Mouse (Mus musculus) adrenal gland, postnatal 25 days (tissue): ENCODE results near the gene Prelid1. TPM values are rescaled to one million over a fixed set of nuclear protein-coding genes. Genes with fewer than 3 reads are reported as not detected.

Experiments used
- DNase-seq: peaks from one replicate; pipeline ENCODE4 v3.0.0; 2021; ENCODE audit warnings: mixed read lengths
- long read RNA-seq: library from polyadenylated mRNA; stranded (forward); transcript quantifications from one replicate; pipeline ENCODE4 v2.0.0, GENCODE M21; 2021
- total RNA-seq: library from RNA; stranded (reverse); gene quantifications from 2 replicates; pipeline ENCODE4 v1.2.3, GENCODE M21; 2021

Gene Prelid1
- 153 and 156 TPM in 2 replicates for total RNA-seq
- long read RNA-seq, transcript Prelid1-201 (5 exons, 2,644 nt): major isoform, 127 of 149 reads
- long read RNA-seq, partial matches to known transcripts: 4 of 149 reads
- long read RNA-seq, other reads (novel, unspliced or antisense): 17 of 149 reads

DNA sequence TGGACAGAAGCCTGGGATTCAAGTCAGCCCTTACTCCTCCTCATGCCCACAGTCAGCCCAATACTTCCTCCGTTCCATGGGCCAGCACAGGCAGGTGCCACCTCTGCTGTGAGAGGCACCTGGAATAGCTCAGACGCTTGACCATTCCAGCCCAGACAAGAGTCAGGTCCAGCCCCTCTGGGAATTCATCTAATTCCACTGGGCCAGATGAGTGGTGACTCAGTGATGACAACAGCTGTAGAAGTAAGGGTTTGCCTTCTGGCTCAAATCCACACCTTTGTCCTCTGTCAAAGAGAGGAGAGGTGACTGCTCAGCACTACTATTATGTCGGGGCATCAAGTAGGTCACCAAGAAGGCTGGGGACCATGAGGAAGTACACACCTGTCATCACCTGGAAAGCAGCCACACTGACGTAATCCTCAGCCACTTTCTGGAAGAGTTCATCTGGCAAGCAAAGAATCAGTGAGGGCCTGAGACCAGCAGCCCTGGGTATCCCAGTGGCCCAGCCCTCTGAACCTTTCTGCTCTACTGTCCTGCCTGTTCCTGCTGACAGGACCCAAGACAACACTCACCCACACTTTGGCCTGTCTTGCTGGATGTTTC, at the start of gene Prelid1:
TSS of gene Prelid1 (plus strand) at position 570 of the 603 bp plus-strand sequence.
- no peak for DNase-seq

DNA sequence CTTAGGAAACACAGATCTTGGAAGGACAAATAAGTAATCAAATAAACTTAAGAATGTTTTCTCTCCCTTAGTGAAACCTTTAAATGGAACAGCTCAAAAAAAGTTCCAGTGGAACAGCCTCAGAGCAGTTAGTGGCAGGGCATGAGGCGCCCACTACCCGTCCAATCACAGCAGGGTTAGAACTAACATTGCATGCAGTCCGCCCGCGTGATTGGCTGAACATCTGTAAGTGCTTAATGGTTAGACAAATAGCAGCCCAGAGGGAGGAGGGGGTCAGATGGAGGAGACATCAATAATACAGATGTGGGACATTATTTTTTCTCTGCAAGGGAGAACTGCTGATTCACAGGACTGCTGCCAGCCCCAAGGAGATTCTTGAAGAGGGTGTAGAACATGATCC, 43.1 kb upstream of the Prelid1 start:
- DNase-seq: no peak

DNA sequence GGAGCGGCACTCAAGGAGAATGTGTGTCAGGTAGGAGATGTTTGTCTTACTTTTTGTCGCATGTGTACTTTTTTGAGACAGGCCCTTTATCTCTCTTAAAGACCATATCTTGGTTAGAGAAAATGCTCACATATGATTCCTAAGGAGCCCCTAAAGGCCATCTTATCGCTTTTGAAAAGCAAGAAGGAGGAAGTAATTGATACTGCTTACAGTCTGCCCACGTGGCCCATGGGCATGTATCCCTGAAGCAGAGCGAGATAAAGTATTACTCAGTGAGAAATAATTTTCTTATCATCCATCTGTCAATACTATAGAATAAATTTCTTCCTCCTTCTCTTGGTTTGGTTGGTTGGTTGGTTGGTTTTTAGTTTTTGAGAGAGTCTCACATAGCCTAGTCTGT, 42.7 kb upstream of the Prelid1 start:
- no peak for DNase-seq

DNA sequence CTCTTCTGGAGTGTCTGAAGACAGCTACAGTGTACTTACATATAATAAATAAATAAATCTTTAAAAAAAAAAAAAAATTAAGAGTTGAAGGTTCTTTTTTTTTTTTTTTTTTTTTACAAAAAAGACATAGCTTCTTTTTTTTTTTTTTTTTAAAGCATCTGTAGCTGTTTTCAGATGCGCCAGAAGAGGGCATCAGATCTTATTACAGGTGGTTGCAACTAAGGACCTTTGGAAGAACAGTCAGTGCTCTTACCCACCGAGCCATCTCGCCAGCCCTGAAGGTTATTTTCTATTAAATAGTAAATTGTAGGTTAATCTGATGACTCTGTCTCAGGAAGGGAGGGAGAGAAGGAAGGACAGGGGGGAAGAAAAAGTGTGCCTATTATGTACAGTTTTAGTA, 31.4 kb upstream of the Prelid1 start:
- no peak for DNase-seq

DNA sequence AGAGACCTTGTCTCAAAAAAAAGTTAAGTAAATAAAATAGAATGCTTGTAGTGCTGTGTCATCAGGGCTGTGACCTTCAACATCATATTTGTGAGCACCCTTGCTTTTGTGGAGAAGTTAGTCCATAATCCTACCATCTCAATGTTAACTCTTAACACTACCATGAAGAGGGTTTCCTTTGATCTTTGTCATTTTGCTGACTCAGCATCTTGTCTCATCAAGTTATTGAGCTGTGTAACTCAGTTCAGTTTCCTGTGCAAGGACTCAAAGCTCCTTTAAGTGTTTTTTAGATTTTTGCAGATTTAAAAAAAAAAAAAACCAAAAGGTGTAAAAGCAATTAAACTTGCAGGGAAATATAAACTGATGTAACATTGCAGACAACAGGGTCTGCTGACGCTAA, 23.5 kb upstream of the Prelid1 start:
- no peak for DNase-seq

DNA sequence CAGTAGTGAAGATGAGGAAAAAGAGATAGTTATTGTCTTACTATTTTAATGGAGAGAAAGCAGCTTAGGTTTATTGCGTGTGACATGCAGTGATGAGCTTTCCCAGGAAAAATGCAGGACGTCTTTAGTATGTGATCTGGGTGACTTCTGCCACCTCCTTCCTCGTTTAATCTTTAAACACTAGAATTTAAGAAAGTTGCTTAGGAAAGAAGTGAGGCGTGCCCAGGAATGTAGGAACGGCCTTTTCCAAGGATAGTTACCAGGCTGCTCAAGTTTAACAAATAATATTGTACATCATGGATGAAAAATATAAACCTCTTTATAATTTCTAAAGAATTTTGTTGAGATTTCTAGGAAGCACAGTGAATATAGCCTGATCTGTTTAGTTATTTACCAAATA, 19.4 kb upstream of the Prelid1 start:
- DNase-seq: no peak

DNA sequence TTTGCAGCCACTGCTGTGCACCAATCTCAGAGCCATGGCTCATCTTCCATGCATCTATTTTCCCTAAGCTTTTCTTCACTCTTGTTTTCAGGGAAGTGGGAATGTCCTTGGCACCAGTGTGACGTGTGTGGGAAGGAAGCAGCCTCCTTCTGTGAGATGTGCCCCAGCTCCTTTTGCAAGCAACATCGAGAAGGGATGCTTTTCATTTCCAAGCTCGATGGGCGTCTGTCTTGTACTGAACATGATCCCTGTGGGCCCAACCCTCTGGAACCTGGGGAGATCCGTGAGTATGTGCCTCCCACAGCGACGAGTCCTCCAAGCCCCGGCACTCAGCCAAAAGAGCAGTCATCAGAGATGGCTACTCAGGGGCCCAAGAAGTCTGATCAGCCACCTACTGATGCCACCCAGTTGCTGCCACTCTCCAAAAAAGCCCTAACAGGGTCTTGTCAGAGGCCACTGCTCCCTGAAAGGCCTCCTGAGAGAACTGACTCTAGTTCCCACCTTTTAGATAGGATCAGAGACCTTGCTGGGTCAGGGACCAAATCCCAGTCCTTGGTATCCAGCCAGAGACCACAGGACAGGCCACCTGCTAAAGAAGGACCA, 8.2 kb upstream of the Prelid1 start:
- no peak for DNase-seq

DNA sequence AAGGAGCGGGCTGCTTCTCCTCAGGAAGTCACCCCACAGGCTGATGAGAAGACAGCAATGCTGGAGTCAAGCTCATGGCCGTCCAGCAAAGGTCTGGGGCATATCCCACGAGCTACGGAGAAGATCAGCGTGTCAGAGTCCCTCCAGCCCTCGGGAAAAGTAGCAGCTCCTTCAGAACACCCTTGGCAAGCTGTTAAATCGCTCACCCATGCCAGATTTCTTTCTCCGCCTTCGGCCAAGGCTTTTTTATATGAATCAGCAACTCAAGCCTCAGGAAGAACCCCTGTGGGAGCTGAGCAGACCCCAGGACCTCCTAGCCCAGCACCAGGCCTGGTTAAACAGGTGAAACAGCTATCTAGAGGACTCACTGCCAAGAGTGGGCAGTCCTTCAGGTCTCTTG, 7.2 kb upstream of the Prelid1 start:
- DNase-seq: no peak

DNA sequence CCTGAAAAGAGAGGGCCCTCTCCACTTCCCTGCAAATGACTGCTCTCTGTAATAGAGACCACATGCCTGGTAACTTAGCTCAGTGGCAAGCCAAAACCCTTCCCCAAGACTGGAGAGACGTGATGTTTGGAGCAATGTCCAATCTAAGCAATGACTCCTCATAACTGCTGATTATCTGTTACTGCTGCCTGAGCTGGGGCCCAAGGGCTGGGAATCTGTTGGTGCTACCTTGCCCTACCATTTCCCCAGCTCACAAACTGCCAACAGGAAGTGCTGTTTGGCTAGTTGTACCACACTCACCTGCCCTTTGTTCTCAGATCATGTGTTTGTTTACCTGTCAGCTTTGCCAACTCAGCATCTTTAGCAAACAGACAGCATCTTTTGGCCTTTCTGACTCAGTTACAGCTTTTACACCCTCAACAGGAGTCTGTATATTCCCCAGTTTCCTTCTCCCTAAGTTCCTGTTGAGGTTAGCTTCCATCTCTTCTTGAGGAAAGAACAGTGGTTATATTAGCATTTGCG, 5.3 kb upstream of the Prelid1 start:
- DNase-seq: no peak

DNA sequence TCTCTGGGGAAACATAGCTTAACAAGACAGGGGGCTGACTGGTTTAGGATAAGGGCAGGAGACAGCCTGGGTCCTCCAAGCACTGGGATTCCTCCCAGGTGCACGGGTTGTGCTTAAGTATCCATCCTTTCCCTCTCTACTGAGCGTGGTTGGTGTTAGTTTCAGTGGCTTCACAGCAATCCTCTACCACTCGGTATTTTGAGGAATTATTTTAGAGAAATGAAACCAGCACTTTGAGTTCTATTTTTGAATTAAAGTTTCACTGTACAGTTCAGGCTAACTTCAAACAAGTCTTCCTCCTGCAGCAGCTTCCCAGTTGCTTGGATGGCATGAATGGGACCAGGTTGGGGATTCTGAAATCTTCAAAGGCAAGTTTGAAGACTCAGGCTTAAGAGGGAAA, 1.9 kb upstream of the Prelid1 start:
- no peak for DNase-seq

DNA sequence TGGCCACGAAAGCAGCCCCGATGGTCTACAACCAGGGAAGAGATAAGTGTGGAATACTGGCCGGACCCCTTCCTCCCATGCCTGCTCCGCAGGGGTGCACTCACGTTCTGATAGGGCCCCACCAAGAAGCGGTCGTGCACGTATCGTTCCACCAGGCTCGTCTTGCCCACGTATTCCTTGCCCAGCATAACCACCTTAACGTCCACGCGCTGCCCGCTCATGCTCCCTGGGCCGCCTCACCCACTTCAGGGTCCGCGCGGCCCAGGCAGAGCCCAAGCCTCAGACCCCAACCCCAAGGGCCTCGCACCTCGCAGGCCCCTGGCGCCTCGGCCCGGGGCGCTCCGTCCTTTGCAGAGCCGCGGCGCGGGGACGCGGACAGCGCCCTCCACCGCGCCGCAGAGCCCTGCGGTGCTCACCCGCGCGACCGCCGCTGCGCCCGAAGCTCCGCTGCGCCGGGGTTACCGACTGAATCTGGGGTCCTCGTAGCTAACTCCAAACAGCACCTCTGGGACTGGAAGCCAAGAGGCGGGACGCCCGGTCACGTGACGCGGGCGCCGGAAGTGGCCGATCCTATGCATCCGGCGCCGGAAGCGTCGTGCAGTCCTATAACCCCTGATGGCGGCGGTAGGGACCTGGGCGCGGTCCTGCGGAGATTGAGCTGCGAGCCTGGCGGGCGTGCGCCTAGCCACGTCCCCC, 1.3 kb downstream of the Prelid1 start, which contains the start of gene Rab24:
TSS of gene Rab24 (minus strand) at position 513 of the 696 bp plus-strand sequence.
- peak; percentile 89 for DNase-seq

DNA sequence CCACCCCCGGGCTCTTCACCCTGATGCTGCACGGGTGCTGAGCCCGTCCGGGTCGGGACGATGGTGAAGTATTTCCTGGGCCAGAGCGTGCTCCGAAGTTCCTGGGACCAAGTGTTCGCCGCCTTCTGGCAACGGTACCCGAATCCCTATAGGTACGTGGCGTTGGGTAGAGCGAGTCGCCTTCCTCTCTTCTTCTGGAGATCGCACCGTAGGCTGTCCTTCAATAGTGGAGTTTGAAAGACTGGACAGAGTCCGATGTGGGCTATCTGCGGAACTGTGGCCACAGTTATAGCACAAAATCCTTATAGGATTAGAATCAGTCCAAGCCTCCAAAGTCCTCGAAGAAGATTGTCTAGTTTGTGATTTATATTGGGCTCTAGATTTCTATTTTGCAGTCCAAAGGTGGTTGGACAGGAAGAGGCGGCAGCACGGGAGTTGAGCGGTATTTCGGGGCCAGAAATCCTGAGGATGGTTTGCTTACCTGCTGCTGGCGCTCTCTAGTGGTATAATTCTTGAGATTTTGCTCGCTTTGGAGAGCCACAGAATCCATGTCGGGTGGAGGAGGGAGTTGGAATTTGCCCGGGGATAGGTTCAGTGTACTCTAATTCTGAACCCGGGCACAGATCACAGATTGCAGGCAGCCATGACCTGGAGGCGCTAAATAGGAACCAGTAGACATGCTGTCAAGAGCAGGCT, 2.0 kb downstream of the Prelid1 start:
- DNase-seq: no peak

DNA sequence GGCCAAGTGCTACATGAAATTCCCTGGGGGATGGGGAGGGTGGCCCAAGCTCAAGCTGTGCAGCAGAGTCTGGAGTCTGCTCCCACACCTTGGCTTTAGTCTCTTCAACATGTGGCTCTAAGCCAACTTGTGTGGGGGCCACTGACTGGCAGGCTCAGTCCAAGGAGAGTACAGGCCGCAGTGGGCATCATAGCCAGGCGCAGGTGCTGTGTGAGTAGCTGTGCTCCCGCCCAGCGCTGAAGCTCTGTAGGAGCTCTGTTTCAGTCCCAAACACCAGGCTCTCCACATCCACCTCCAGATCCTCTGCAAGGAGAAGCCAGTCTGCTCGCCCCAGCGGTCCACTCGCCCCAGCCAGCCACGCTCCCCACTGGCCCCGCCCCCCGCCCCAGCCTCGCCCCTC, 5.3 kb downstream of the Prelid1 start:
- DNase-seq: no peak

DNA sequence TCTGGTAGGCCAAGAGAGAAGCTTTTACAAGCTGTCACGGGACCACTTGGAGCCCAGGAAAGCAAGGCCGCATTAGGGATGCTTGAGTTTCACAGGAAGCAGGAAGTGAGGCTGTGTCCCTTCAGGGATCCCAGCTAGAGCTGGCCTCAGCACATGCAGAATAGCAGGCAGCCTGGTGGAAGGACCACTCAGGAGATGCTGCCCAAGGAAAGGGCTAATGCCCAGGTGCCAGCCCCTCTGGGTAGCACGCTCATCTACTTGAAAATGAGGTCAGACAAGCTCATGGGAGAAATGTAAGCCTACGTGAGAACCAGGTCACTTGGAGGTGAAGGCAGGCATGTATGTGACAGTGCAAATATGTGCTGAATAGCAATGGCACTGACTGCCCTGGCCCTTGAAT, 6.9 kb downstream of the Prelid1 start:
- no peak for DNase-seq

DNA sequence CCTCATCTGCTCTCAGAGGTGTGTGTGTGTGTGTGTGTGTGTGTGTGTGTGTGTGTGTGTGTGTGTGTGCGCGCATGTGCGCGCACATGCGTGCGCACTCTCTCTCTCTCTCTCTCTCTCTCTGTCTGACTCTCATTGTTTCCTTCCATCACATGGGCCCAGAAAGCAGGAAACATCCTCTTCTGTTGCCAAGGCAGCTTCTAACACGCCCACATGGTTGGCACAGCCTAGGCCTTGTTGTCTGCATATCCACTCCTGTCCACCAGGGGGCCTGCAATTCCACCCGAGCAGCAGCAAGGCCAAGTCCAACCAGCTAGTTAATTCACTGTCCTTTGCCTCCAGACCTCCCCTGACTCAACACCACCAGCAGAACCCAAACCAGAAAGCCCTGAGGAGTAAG, 7.3 kb downstream of the Prelid1 start:
- DNase-seq: peak; percentile 78

DNA sequence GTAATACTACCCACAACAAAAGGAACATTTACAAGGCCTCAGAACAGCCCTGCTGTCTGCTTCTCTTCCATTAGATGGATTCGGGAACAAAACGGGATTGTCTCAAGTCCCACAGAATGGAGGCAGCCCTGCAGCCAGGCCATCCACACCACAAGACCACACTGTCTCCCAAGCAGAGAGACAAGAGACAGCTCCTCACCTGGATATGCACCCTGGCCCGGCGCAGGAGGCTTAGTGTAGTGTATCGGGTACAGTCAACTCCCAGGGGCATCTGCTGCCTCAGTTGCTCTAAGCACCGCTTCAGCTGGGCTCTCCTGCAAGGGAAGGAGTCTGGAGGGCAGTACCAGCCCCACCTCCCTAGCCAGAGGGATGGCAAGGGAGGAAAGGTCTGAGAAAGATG, 7.9 kb downstream of the Prelid1 start:
- DNase-seq: no peak

DNA sequence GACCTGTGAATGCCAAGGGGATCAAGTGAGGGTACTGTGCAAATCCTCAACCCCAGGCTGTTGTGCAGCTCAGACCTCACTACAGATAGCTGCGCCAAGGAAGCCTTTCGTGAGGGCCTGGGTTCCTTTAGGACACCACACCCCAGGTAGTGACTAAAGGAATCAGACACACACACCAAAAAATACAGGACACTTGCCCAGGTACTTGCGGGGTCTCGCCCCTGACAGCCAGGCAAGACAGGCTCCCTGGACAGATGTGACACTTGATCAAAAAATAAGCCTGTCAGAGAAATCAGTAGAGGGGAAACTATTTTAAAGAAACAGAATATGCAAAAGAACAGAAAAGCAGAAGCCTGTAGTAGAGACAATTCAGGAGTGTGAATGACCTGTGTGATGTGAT, 8.3 kb downstream of the Prelid1 start:
- DNase-seq: no peak

DNA sequence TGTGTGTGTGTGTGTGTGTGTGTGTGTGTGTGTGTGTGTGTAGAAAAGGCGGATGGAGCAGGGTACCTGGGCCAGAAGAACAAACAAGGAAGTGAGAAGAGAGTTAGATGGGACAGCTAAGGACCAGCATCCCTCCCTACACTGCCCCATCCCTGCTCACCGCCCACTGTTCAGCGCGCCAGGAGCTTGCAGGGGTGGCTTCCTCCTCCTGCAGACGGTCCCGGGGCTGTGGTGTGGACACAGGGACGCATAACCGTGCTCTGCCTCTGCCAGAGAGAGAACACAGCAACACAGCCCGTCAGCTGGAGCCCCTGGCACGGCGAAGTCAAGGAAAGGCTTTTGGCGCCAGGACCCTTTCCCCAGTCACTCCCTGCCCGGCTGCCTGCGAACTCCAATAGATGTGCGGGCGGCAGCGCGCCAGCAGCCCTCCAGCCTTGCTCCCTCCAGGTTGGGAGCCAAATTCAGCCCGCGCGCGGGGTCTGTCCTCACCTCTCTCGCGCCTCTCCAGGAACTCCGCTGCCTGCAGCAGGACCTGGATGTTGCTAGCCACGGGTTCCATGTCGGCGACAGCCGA, 8.9 kb downstream of the Prelid1 start:
- no peak for DNase-seq

DNA sequence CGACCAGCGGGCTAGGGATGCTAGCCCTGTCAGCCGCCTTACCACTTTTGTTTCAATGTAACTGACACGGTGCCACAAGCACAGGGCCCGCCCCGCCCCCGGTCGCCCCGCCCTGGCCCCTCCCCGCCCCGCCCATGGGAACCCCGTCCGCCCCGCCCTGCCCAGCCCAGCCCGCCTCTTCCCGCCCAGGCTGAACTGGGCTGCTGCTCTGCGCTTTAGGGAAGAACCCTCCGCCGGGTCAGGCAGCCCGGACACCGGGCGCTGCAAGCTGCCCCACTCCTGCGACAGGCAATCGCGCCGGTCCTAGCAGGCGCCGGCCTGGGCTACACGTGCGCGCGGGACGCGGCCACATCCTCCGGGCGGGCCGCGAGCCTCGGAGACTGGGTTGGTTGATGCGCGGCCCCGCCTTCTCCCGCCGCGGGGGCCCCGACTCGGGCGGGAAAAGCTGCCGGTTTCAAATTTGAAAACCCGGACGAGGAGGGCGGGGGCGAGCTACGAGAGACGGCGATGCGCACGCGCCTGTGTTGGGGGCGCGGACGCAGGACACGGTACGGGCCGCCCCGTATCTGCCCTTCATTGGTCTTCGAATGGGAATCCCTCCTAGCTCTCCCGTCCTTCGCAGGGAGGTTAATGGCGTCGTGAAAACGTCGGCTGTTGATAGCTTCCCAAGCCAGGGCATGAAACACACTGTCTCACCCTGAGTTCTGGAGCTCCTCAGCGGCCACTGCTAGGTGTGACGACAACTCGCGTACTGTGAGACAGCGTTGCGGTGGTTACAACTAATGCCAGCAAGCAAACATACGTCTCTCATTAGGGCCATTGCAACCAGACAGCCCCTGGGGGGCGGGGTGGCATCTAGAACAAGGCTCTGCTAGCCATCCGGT, 9.6 kb downstream of the Prelid1 start, which contains the start of gene Mxd3:
TSS of gene Mxd3 (minus strand) at position 141 of the 884 bp plus-strand sequence.
- peak; percentile 81 for DNase-seq

DNA sequence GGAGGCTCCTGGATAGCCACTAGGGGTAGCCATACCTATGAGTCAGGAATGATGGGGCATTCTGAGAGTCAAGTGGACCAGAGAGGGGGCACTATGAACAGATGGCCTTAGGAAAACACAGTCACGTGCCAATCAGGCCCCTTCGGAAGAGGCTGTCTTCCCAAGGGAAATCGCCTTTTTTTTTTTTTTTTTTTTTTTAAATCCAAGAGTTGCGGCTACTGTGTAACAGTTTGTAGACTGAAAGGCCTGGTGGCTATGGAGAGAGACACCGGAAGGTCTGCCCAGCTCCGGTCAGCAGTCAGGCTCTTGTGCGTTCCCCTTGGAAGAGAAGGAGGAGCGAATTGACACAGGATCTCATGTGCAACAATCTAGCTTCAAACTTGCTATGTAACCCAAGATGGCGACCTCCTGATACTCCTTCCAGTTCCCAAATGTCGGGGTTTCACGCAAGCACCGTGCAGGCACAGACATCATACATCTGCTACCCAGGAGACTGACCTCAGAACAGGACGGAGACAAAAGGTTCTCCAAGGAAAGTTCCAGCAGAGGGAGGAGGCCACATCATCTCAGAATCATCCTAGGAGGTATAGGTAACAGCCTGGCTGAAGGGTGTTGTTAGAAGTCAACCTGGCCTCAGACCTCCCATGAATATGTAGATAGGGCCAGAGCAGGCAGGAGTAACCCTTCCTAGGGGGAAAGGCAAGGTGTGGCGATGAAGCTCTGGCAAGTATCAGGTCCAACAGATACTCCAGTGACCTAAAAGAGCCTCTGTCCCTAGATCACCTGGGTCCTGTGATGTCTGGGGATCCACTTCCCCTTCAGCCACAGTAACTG, 10.5 kb downstream of the Prelid1 start:
- no peak for DNase-seq
